Mouse (Mus musculus) heart, embryonic 14.5 days (tissue): ENCODE results near the gene Kif3c. TPM values are rescaled to one million over a fixed set of nuclear protein-coding genes. Genes with fewer than 3 reads are reported as not detected.
"Not testable (repeated sequence)": the region's sequence is repeated elsewhere in the genome, so short reads cannot be mapped to it uniquely, and the experiment has no call there.

ENCODE experiments used
- ATAC-seq: fragments of 200-750 bp; cut with Nextera tagmentation; 2 replicates; pipeline ENCODE4 v1.8.0; 2017; ENCODE audit warnings: low read depth, moderate TSS enrichment; ENCODE audit not compliant: insufficient number of reproducible peaks, insufficient read depth, low FRiP score
- H3K27ac ChIP-seq, 2 experiments: fragments of 200-500 bp in 1 of 2; fragments of 300-500 bp in 1 of 2; sonication (generic) in 1 of 2; replicated peaks in 1 of 2; 2 replicates each; pipeline ENCODE4 v1.5.1; 2012 to 2014; ENCODE audit warnings: low read depth in 2 of 2, low read length in 2 of 2, control low read depth in 1 of 2, mild to moderate bottlenecking in 1 of 2, mixed read lengths in 1 of 2; ENCODE audit not compliant: control insufficient read depth in 1 of 2, insufficient read depth in 1 of 2
- H3K27me3 ChIP-seq: fragments of 300-500 bp; sonication (generic); 2 replicates; pipeline ENCODE4 v1.6.1; 2014; ENCODE audit warnings: mild to moderate bottlenecking, low read length, control low read depth; ENCODE audit not compliant: control insufficient read depth, insufficient read depth
- H3K36me3 ChIP-seq: fragments of 300-500 bp; sonication (generic); 2 replicates; pipeline ENCODE4 v1.6.1; 2014; ENCODE audit warnings: mild to moderate bottlenecking, control low read depth, low read length, mixed read lengths; ENCODE audit not compliant: control insufficient read depth, insufficient read depth
- H3K4me1 ChIP-seq, 2 experiments: fragments of 200-500 bp in 1 of 2; fragments of 300-500 bp in 1 of 2; sonication (generic) in 1 of 2; 2 replicates each; pipeline ENCODE4 v1.6.1; 2012 to 2014; ENCODE audit warnings: low read length in 2 of 2, control low read depth in 1 of 2, mixed read lengths in 1 of 2; ENCODE audit not compliant: control insufficient read depth in 2 of 2, insufficient read depth in 2 of 2
- H3K4me2 ChIP-seq: fragments of 300-500 bp; sonication (generic); 2 replicates; pipeline ENCODE4 v1.6.1; 2014; ENCODE audit warnings: mild to moderate bottlenecking, low read length
- H3K4me3 ChIP-seq, 2 experiments: fragments of 200-500 bp in 1 of 2; fragments of 300-500 bp in 1 of 2; sonication (generic) in 1 of 2; 2 replicates each; pipeline ENCODE4 v1.5.1; 2012 to 2014; ENCODE audit warnings: low read length in 2 of 2, mild to moderate bottlenecking in 2 of 2, control low read depth in 1 of 2, low read depth in 1 of 2, moderate library complexity in 1 of 2; ENCODE audit not compliant: control insufficient read depth in 1 of 2, insufficient read depth in 1 of 2
- H3K9ac ChIP-seq: fragments of 300-500 bp; sonication (generic); 2 replicates; pipeline ENCODE4 v1.6.1; 2014; ENCODE audit warnings: mild to moderate bottlenecking, low read length
- H3K9me3 ChIP-seq: fragments of 300-500 bp; sonication (generic); 2 replicates; pipeline ENCODE4 v1.6.1; 2016; ENCODE audit warnings: low read length, control low read depth; ENCODE audit not compliant: control insufficient read depth
- whole genome bisulfite sequencing: fragments of 180-500 bp; shearing (Covaris S2); extraction: QIAGEN DNeasy Blood & Tissue Kit; methylation state at CpG from one replicate; pipeline ENCODE4 v1.1.7; 2014; 5-methylcytosine and 5-hydroxymethylcytosine counted together
- polyA plus RNA-seq: library from polyadenylated mRNA; unstranded; fragments of >200 nt; fragmentation: Nextera tagmentation; extraction: Ambion mirVana; gene quantifications from 2 replicates; pipeline ENCODE4 v1.2.1, GENCODE M21; 2014

Kif3c gene
- polyA plus RNA-seq, 1 experiment from 2014 or later: 5.0 TPM

DNA sequence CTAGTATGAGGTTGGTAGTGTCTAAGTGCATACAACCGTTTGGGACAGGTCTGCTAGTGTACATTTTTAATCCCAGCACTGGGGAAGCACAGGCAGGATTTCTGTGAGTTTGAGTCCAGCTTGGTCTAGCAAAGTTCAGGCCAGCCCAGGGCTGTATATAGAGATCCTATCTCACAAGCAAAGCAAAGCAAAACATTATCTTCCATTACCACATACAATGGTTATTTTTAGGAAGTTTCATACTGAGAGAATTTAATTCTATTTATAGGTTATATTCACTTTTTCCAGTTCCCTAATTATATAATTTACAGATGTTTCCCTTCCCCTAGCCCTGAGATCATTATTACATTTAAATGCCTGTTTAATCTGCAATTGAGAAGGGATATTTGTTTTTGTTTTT is 26.3 kb downstream of the Kif3c start:
- peaks cover under 1 to 2% of the 10 kb centered on the region in 2 experiments; a peak in 2 of 4 replicates for H3K4me1 ChIP-seq
- H3K9me3 ChIP-seq: no peaks in the 10 kb centered on the region
- H3K9ac ChIP-seq: no peak overlapping the region
- H3K27ac ChIP-seq: no peak overlapping the region
- ATAC-seq: no peak
- no peak overlapping the region for H3K4me2 ChIP-seq
- 78% methylated on average over 1 of the region's 1 CpGs for WGBS
- H3K27me3 ChIP-seq: no peaks in the 10 kb centered on the region
- no peak overlapping the region for H3K4me3 ChIP-seq
- H3K36me3 ChIP-seq: peaks cover 25% of the 10 kb centered on the region

DNA sequence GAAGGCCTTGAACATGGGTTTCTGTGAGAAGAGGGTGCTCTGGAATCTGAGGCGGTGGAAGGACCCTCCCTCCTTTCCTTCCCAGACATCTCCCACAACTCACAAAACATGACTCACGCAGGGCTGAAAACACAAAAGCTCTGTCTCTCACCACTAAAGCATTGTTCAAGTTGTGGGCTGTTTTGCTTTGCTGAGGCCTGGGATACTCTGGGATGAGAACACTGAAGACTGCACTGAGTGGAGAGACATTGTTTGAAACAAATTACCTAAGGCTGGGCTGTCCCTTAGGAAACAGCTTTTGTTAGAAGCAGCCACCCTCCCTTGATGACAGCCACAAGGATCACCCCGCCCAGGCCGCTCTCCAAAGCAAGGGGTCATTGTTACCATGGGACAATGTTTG is 28.2 kb downstream of the Kif3c start:
- 41% methylated on average over 4 of the region's 4 CpGs for WGBS

DNA sequence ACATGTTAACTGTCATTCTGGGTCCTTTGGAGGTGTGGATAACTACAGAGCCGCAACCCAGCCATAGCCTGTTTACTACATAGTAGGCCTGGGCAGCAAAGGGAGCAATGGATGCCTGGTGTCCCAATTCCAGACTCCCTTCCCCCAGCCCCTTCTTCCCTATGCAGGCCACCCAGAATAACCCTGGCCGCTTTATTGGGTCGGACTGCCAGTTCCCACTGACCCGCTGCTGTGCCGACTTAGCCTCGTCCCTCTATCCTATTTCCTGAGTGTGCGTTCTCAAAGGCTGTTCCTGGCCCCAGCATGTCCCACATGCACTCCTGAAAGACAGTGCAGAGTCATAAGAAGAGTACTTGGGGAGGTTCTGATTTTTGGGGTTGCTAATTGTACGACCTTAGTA is 32.0 kb downstream of the Kif3c start:
- Histone ChIP-seq H3K27ac (no peak overlapping the region), H3K4me3 (no peak overlapping the region), H3K36me3 (0 out of 2 replicates have a peak, but pooled peaks cover under 1% of the 10 kb centered on the region), H3K4me1 (peaks cover 0 to 2% of the 10 kb centered on the region in 2 experiments; a peak in 1 of 4 replicates), H3K4me2 (no peak overlapping the region), H3K9ac (no peak overlapping the region), H3K9me3 (no peaks in the 10 kb centered on the region), H3K27me3 (no peaks in the 10 kb centered on the region)
- ATAC-seq: no peak; the same call in 1 of the 2 replicates
- 83% methylated on average over 8 of the region's 8 CpGs for WGBS

More for the DNA sequence above, 28.2 kb downstream of the Kif3c start:
- no peak overlapping the region for H3K4me3 ChIP-seq
- H3K4me1 ChIP-seq: peaks cover 0 to 2% of the 10 kb centered on the region in 2 experiments; a peak in 1 of 4 replicates
- H3K4me2 ChIP-seq: no peak overlapping the region
- no peaks in the 10 kb centered on the region for H3K27me3 ChIP-seq
- peaks cover 19% of the 10 kb centered on the region for H3K36me3 ChIP-seq
- H3K9me3 ChIP-seq: no peaks in the 10 kb centered on the region
- H3K9ac ChIP-seq: no peak overlapping the region
- ATAC-seq: no peak
- H3K27ac ChIP-seq: no peak overlapping the region

DNA sequence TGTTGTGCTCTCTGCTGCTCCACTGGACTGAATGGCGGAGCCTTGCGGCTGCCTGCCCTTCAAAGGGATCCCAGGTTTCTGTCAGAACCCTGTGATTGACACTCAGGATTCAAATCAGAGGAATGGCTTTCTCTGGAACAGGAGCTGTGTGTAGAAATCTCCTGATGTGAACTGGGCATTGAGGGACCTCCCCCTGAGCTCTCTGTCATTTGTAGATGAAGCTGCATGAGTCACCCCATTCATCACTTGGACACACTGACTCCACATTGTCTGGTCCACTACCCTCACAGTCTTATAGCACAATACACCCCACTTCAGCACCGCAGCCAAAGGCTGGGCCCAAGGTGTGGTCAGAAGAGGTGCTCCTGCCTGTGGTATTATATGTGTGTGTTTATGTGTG is 40.7 kb downstream of the Kif3c start:
- 82% methylated on average over 3 of the region's 3 CpGs for WGBS
- not testable (repeated sequence) for ATAC-seq, H3K4me1 ChIP-seq, H3K9me3 ChIP-seq, H3K27me3 ChIP-seq, H3K9ac ChIP-seq, H3K4me2 ChIP-seq, H3K27ac ChIP-seq, H3K4me3 ChIP-seq
- peaks cover 40% of the 10 kb centered on the region for H3K36me3 ChIP-seq

DNA sequence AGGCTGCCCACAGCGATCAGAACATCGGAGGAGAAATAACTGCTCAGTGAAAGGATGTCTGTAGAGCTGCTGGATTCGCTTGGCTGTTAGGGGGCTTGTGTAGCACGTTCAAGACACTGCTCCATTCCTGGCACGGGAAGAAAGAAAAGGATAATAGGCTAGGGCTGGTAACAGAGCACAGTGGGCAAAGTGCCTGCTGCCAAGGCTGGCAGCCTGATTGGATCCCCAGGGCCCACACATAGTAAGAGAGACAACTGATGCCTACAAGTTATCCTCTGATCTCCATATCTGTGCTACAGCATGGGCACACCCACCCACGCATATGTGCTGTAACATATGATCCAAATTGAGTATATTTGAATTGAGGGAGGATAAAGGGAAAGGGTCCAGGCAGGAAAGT is 41.7 kb downstream of the Kif3c start:
- no peak overlapping the region for H3K4me2 ChIP-seq
- H3K27ac ChIP-seq: no peak overlapping the region
- no peak overlapping the region for H3K4me3 ChIP-seq
- 91% methylated on average over 6 of the region's 6 CpGs for WGBS
- H3K9ac ChIP-seq: no peak overlapping the region
- H3K27me3 ChIP-seq: no peaks in the 10 kb centered on the region
- H3K36me3 ChIP-seq: peaks cover 40% of the 10 kb centered on the region
- no peak for ATAC-seq
- H3K4me1 ChIP-seq: no peaks in the 10 kb centered on the region
- H3K9me3 ChIP-seq: no peaks in the 10 kb centered on the region

DNA sequence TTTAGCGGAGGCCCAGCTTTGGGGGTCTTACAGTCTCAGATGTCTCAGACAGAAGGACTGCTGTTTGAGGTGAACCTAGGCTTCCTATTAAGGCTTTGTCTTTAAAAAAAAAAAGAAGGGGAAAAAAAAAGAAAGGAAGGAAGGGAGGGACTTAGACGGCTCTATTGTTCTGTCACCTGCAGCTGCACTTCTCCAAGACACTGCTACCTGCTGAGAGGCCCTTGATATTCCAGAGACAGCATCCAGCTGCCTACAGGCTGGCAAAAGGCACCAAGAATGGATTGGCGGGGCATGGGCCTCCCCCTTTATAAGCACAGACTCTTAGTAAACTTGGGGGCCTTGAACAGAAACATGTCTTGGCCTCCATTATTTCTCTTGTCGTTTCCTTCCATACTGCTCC is 50.0 kb downstream of the Kif3c start:
- Histone ChIP-seq H3K27ac (no peak overlapping the region), H3K4me2 (no peak overlapping the region), H3K4me1 (no peaks in the 10 kb centered on the region), H3K9me3 (no peaks in the 10 kb centered on the region), H3K4me3 (no peak overlapping the region), H3K36me3 (0 out of 2 replicates have a peak, but pooled peaks cover 5% of the 10 kb centered on the region), H3K27me3 (no peaks in the 10 kb centered on the region), H3K9ac (no peak overlapping the region)
- ATAC-seq: no peak
- 93% methylated on average over 4 of the region's 4 CpGs for WGBS

DNA sequence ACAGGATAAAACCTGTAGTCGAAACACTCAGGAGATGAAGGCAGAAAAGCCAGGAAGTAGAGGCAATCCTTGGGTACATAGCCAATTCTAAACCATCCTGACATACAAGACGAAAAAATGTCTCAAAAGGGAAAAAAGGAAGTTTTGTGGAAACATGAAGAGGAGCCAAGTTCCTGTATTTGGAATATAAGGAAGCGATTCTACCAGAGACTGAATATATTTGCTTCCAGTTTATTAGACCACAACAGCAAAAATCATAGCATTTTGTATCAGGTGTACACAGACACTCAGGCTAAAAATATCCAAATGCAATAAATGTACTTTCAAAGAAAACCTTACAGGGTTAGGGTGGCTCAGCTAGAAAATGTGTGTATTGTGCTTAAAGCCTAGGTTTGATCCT is 53.8 kb downstream of the Kif3c start:
- H3K4me3 ChIP-seq: no peak overlapping the region
- H3K4me1 ChIP-seq: no peaks in the 10 kb centered on the region
- H3K36me3 ChIP-seq: peaks cover 19% of the 10 kb centered on the region; the same call in 1 of the 2 replicates
- H3K9me3 ChIP-seq: no peaks in the 10 kb centered on the region
- H3K27ac ChIP-seq: no peak overlapping the region
- no peak overlapping the region for H3K4me2 ChIP-seq
- H3K27me3 ChIP-seq: no peaks in the 10 kb centered on the region
- no peak overlapping the region for H3K9ac ChIP-seq
- WGBS: 83% methylated on average over 3 of the region's 3 CpGs
- no peak for ATAC-seq

DNA sequence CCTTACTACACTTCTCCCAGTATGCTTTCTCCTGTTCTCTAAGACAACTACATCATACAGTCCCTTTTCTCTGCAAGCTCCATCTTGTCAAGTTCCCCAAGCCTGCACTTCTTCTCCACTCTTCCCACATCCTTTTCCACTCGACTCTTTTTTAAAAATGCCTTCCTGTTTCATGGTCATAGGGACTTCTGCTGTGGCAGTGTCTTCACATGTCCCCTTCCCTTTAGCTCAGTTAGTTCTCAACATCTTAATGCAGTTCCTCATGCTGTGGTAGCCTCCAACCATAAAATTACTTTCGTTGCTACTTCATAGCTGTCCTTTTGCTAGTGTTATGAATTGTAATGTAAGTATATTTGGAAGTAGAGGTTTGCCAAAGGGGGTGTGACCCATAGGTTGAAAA is 55.6 kb downstream of the Kif3c start:
- ATAC-seq: no peak
- Histone ChIP-seq H3K4me3 (no peak overlapping the region), H3K9me3 (no peaks in the 10 kb centered on the region), H3K9ac (no peak overlapping the region), H3K27me3 (no peaks in the 10 kb centered on the region), H3K27ac (no peak overlapping the region), H3K4me2 (no peak overlapping the region), H3K36me3 (peaks cover 19% of the 10 kb centered on the region; the same call in 1 of the 2 replicates), H3K4me1 (peaks cover 1 to 4% of the 10 kb centered on the region in 2 experiments; a peak in 3 of 4 replicates)
- 85% methylated on average over 2 of the region's 2 CpGs for WGBS
